Comparison of ENCODE assay signal across 23 mouse cellular contexts in the genomic region with DNA sequence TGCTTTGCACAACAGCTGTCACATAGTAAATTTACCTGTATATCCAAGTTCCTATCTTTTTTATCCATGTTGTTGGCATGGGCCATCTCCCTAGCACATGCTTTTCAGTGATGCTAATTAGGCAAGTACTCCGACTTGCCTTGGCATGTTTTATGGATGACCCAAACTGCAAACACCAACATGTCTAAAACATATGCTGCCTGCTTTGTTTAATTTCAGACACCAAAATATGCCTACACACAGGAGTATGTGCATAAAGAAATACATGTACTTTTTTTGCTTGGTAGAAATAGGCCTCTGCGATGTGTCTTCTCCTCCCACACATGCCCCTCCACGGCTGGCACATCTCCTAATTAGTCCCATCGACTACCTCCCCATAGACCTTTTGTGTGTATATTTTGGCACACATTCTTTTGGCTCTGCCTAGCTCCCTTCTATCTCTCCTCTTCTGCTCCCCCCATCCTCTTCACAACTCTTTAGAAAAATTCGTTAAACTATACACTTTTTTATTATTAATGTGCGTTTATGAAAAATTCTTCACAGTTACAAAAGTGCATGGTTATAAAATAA. TPM values are rescaled to one million over a fixed set of nuclear protein-coding genes. Genes with fewer than 3 reads are reported as not detected.
DNase-seq lines count a peak whose midpoint lies in the region; ATAC-seq and TF ChIP-seq lines count a peak whose summit lies in the region.
"Had no signal": no experiment of that assay in that cellular context is flagged by ENCODE, and none has a peak within 500 bp of the region (broad histone marks: within the 10 kb centered on the region; RNA-seq: fewer than 3 reads in every experiment).

No protein-coding gene starts in this region.

- no peak overlapping the region for H3K27ac ChIP-seq in forebrain, embryonic 14.5 days (ENCODE audit: low read depth, low read length)
- H3K27ac ChIP-seq in forebrain, embryonic 11.5 days (ENCODE audit: low read depth, low read length) = no peak overlapping the region
- H3K27ac ChIP-seq in forebrain, postnatal 0 days (ENCODE audit: low read depth, low read length) = no peak overlapping the region
- H3K27ac ChIP-seq: heart, adult 2 months; heart, embryonic 10.5 days; heart, embryonic 13.5 days; hindbrain, embryonic 12.5 days; hindbrain, embryonic 15.5 days had no signal

- no peak overlapping the region for H3K9ac ChIP-seq in forebrain, embryonic 14.5 days (ENCODE audit: low read length)
- no peak overlapping the region for H3K9ac ChIP-seq in forebrain, embryonic 11.5 days (ENCODE audit: low read length)
- H3K9ac ChIP-seq in forebrain, postnatal 0 days = no peak overlapping the region
- H3K9ac ChIP-seq: heart, embryonic 13.5 days; hindbrain, embryonic 12.5 days; hindbrain, embryonic 15.5 days had no signal

- peak; percentile 46 for DNase-seq in forebrain, embryonic 14.5 days (ENCODE audit: low spot score)
- no peak for DNase-seq in forebrain, embryonic 11.5 days (ENCODE audit: low spot score)
- peak; percentile 68 for DNase-seq in heart, adult 11 months
- DNase-seq in heart, postnatal 36 days = no peak
- peak; percentile 63 for DNase-seq in brain, embryonic 14.5 days (ENCODE audit: low read depth)
- DNase-seq in forebrain, postnatal 0 days = no peak
- DNase-seq in right cerebral cortex, postnatal 10 days (ENCODE audit: low spot score in 2 of 2) = no peak
- DNase-seq: adrenal gland, adult 8-10 months; adrenal gland, postnatal 25 days; cerebellum, adult 11 months; cerebellum, adult 8-10 months; cerebellum, postnatal 14 days; gastrocnemius, postnatal 25 days; heart, adult 2 months; heart, postnatal 14 days; kidney, adult 2 months had no signal

- no peaks in the 10 kb centered on the region for H3K4me1 ChIP-seq in forebrain, embryonic 14.5 days (ENCODE audit: control insufficient read depth, insufficient read depth, low read length)
- no peaks in the 10 kb centered on the region for H3K4me1 ChIP-seq in forebrain, embryonic 11.5 days (replicated peaks; ENCODE audit: control insufficient read depth, insufficient read depth, low read length)
- H3K4me1 ChIP-seq in forebrain, postnatal 0 days (ENCODE audit: insufficient read depth) = no peaks in the 10 kb centered on the region
- H3K4me1 ChIP-seq: heart, embryonic 10.5 days; heart, embryonic 13.5 days; hindbrain, embryonic 12.5 days; hindbrain, embryonic 15.5 days had no signal

- intact Hi-C loops in heart, postnatal 36 days (cut with DNase I) = no loop called here

- peak; percentile 50; the same call in 1 of the 2 replicates for ATAC-seq in forebrain, embryonic 14.5 days
- ATAC-seq in forebrain, embryonic 11.5 days (replicated peaks; ENCODE audit: low FRiP score) = no peak
- peak; percentile 50 for ATAC-seq in forebrain, postnatal 0 days
- ATAC-seq: activated CD4-positive, CD25-positive, alpha-beta regulatory T cell, adult 4 months; intestine, postnatal 0 days had no signal

- peaks cover 4% of the 10 kb centered on the region; the same call in 1 of the 2 replicates for H3K36me3 ChIP-seq in forebrain, embryonic 14.5 days (ENCODE audit: control insufficient read depth, insufficient read depth, low read length)
- no peaks in the 10 kb centered on the region for H3K36me3 ChIP-seq in forebrain, embryonic 11.5 days (ENCODE audit: control insufficient read depth, insufficient read depth, low read length)
- H3K36me3 ChIP-seq in forebrain, postnatal 0 days (ENCODE audit: insufficient read depth) = 0 out of 2 replicates have a peak, but pooled peaks cover 12% of the 10 kb centered on the region
- H3K36me3 ChIP-seq: heart, embryonic 10.5 days; heart, embryonic 13.5 days; hindbrain, embryonic 12.5 days had no signal

- TF ChIP-seq CTCF in brain, embryonic 14.5 days (IDR thresholded peaks at IDR 0.05; ENCODE audit: borderline replicate concordance, extremely low read depth, insufficient read depth, insufficient read length) = no peak
- no peak for TF ChIP-seq CTCF in forebrain, postnatal 0 days (IDR thresholded peaks at IDR 0.05; ENCODE audit: low read depth)

- H3K27me3 ChIP-seq in forebrain, embryonic 14.5 days (replicated peaks; ENCODE audit: control insufficient read depth, insufficient read depth, low read length) = no peaks in the 10 kb centered on the region
- no peaks in the 10 kb centered on the region for H3K27me3 ChIP-seq in forebrain, embryonic 11.5 days (ENCODE audit: control insufficient read depth, insufficient read depth, low read length)
- H3K27me3 ChIP-seq in forebrain, postnatal 0 days (ENCODE audit: insufficient read depth, low read length) = no peaks in the 10 kb centered on the region
- H3K27me3 ChIP-seq: heart, embryonic 13.5 days; hindbrain, embryonic 15.5 days had no signal

- WGBS in forebrain, embryonic 14.5 days = 72% methylated on average over 6 of the region's 6 CpGs
- WGBS in forebrain, embryonic 11.5 days = 91% methylated on average over 6 of the region's 6 CpGs
- WGBS in forebrain, postnatal 0 days = 55% methylated on average over 6 of the region's 6 CpGs

- no peaks in the 10 kb centered on the region for H3K9me3 ChIP-seq in forebrain, embryonic 14.5 days (replicated peaks; ENCODE audit: control insufficient read depth, low read length)
- no peaks in the 10 kb centered on the region for H3K9me3 ChIP-seq in forebrain, embryonic 11.5 days (ENCODE audit: control insufficient read depth, low read length)
- H3K9me3 ChIP-seq in forebrain, postnatal 0 days (ENCODE audit: low read length) = no peaks in the 10 kb centered on the region
- H3K9me3 ChIP-seq: heart, embryonic 10.5 days; heart, embryonic 13.5 days; hindbrain, embryonic 12.5 days; hindbrain, embryonic 15.5 days had no signal

- TF ChIP-seq POLR2A in brain, embryonic 14.5 days (IDR thresholded peaks at IDR 0.05; ENCODE audit: borderline replicate concordance, extremely low read depth, insufficient read depth, insufficient read length, poor library complexity, severe bottlenecking) = no peak

- no peak overlapping the region for H3K4me3 ChIP-seq in forebrain, embryonic 14.5 days (ENCODE audit: low read depth, low read length)
- no peak overlapping the region for H3K4me3 ChIP-seq in forebrain, embryonic 11.5 days (ENCODE audit: low read depth, low read length)
- no peak overlapping the region for H3K4me3 ChIP-seq in forebrain, postnatal 0 days (ENCODE audit: low read depth, low read length)
- H3K4me3 ChIP-seq: heart, adult 2 months; heart, embryonic 10.5 days; heart, embryonic 13.5 days; hindbrain, embryonic 12.5 days; hindbrain, embryonic 15.5 days had no signal

- no peak overlapping the region for H3K4me2 ChIP-seq in forebrain, embryonic 14.5 days (ENCODE audit: low read length)
- no peak overlapping the region for H3K4me2 ChIP-seq in forebrain, embryonic 11.5 days (ENCODE audit: low read depth, low read length, severe bottlenecking)
- H3K4me2 ChIP-seq in forebrain, postnatal 0 days (ENCODE audit: low read depth) = no peak overlapping the region
- H3K4me2 ChIP-seq: heart, embryonic 13.5 days; hindbrain, embryonic 12.5 days; hindbrain, embryonic 15.5 days had no signal

RNA-seq across cellular contexts. Expression of a gene that starts 9.3 kb away (rescaled TPM):
- 11.0 and 11.7 TPM in 2 replicates for polyA plus RNA-seq in forebrain, embryonic 14.5 days (2014; fragmentation: Nextera tagmentation; extraction: Ambion mirVana)
- 0.81 and 0.87 TPM in 2 replicates for polyA plus RNA-seq in forebrain, embryonic 11.5 days (2014; fragmentation: Nextera tagmentation; extraction: Ambion mirVana)
- total RNA-seq in heart, postnatal 36 days (2021) = 1 to 10 TPM; 1.8 to 2.0 TPM
- 16.6 and 20.2 TPM in 2 replicates for polyA plus RNA-seq in brain, embryonic 14.5 days (2012; rRNA removed)
- 31.5 and 36.7 TPM in 2 replicates for total RNA-seq in forebrain, postnatal 0 days (2014; rRNA removed)
- 11.2 and 14.6 TPM in 2 replicates for polyA plus RNA-seq in forebrain, postnatal 0 days (2015; fragmentation: Nextera tagmentation; extraction: Ambion mirVana)
- total RNA-seq: hematopoietic stem cell, adult 5-6 weeks had no signal
- polyA plus RNA-seq: activated CD4-positive, CD25-positive, alpha-beta regulatory T cell, adult 4 months had no signal

RNA-seq across cellular contexts. Expression of a gene that starts 51.6 kb away (rescaled TPM):
- polyA plus RNA-seq in forebrain, embryonic 14.5 days (2014; fragmentation: Nextera tagmentation; extraction: Ambion mirVana) = 24.8 and 25.6 TPM in 2 replicates
- 30.0 and 34.1 TPM in 2 replicates for polyA plus RNA-seq in forebrain, embryonic 11.5 days (2014; fragmentation: Nextera tagmentation; extraction: Ambion mirVana)
- total RNA-seq in heart, postnatal 36 days (2021) = 10 to 100 TPM; 34.0 to 60.3 TPM
- polyA plus RNA-seq in brain, embryonic 14.5 days (2012; rRNA removed) = 17.7 and 24.8 TPM in 2 replicates
- total RNA-seq in forebrain, postnatal 0 days (2014; rRNA removed) = 12.1 and 22.6 TPM in 2 replicates
- 23.9 and 25.3 TPM in 2 replicates for polyA plus RNA-seq in forebrain, postnatal 0 days (2015; fragmentation: Nextera tagmentation; extraction: Ambion mirVana)
- total RNA-seq: hematopoietic stem cell, adult 5-6 weeks had no signal
- polyA plus RNA-seq: activated CD4-positive, CD25-positive, alpha-beta regulatory T cell, adult 4 months had no signal

Comparison
In these comparisons a context has a peak if more than half of its experiments do, and no peak if none do; other contexts are left out.
1. DNase-seq: peak in forebrain, embryonic 14.5 days (single experiment), heart, adult 11 months (single experiment) and brain, embryonic 14.5 days (single experiment); none in forebrain, embryonic 11.5 days (single experiment), heart, postnatal 36 days (0 of 2), forebrain, postnatal 0 days (single experiment) and right cerebral cortex, postnatal 10 days (0 of 2).